Mouse (Mus musculus) kidney, postnatal 0 days (tissue): Measurements from ENCODE around the gene Gm20388. TPM values are rescaled to one million over a fixed set of nuclear protein-coding genes. Genes with fewer than 3 reads are reported as not detected.
"Not testable (repeated sequence)": the region's sequence is repeated elsewhere in the genome, so short reads cannot be mapped to it uniquely, and the experiment has no call there.

ENCODE experiments used
- ATAC-seq: fragments of 200-750 bp; cut with Nextera tagmentation; replicated peaks from 2 replicates; pipeline ENCODE4 v1.8.0; 2017; ENCODE audit warnings: low read depth, moderate number of reproducible peaks, moderate TSS enrichment, moderate library complexity; ENCODE audit not compliant: low FRiP score
- DNase-seq: peaks from one replicate; pipeline ENCODE4 v3.0.0-alpha.2; 2016; ENCODE audit warnings: low spot score
- H3K27ac ChIP-seq: fragments of 300-500 bp; sonication (generic); 2 replicates; pipeline ENCODE4 v1.5.1; 2014; ENCODE audit warnings: mild to moderate bottlenecking
- H3K27me3 ChIP-seq: fragments of 300-500 bp; sonication (generic); 2 replicates; pipeline ENCODE4 v1.6.1; 2014; ENCODE audit warnings: low read length, mixed read lengths; ENCODE audit not compliant: insufficient read depth
- H3K36me3 ChIP-seq: fragments of 300-500 bp; sonication (generic); 2 replicates; pipeline ENCODE4 v1.6.1; 2014; ENCODE audit warnings: low read length, mixed read lengths; ENCODE audit not compliant: insufficient read depth
- H3K4me1 ChIP-seq: fragments of 300-500 bp; sonication (generic); replicated peaks from 2 replicates; pipeline ENCODE4 v1.6.1; 2014; ENCODE audit warnings: antibody characterized with exemption, low read length, mixed read lengths; ENCODE audit not compliant: insufficient read depth
- H3K4me2 ChIP-seq: fragments of 300-500 bp; sonication (generic); 2 replicates; pipeline ENCODE4 v1.6.1; 2014; ENCODE audit warnings: mild to moderate bottlenecking, low read length, moderate library complexity, mixed read lengths
- H3K4me3 ChIP-seq: fragments of 300-500 bp; sonication (generic); replicated peaks from 2 replicates; pipeline ENCODE4 v1.5.1; 2014; ENCODE audit warnings: low read depth, low read length
- H3K9ac ChIP-seq: fragments of 300-500 bp; sonication (generic); 2 replicates; pipeline ENCODE4 v1.6.1; 2014; ENCODE audit warnings: low read depth, low read length
- H3K9me3 ChIP-seq: fragments of 300-500 bp; sonication (generic); replicated peaks from 2 replicates; pipeline ENCODE4 v1.6.1; 2016; ENCODE audit warnings: low read length, inconsistent platforms, mixed read lengths
- CTCF ChIP-seq: IDR thresholded peaks from 2 replicates; pipeline ENCODE4 v1.5.1; 2016; ENCODE audit warnings: antibody characterized with exemption, low read depth, mild to moderate bottlenecking, moderate library complexity
- WGBS: fragments of 180-500 bp; shearing (Covaris S2); extraction: QIAGEN DNeasy Blood & Tissue Kit; methylation state at CpG from one replicate; pipeline ENCODE4 v1.1.7; 2014; 5-methylcytosine and 5-hydroxymethylcytosine counted together
- polyA plus RNA-seq: library from polyadenylated mRNA; unstranded; fragments of >200 nt; fragmentation: Nextera tagmentation; extraction: Ambion mirVana; gene quantifications from 2 replicates; pipeline ENCODE4 v1.2.1, GENCODE M21; 2015

The Gm20388 gene
- polyA plus RNA-seq, 1 experiment from 2014 or later = not detected

DNA sequence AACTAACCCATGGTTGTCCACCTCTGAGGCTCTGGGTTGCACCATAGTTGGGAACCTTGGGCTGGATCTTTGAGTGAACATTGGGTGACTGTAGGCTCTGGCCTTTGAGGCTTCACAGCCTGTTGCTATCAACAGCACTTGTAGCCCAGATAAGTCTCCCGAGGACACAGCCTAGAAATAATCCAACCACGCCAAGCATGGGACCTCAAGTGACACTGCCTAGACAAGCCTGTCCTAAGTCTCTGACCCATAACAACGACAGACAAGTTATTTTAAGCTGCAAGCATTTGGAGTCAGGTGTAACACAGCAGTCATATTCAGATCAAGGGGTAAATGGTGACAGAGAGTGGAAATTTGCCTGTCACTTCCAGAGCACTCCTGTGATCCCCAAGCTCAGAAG lies 3304.8 kb downstream of the Gm20388 start:
- Histone ChIP-seq H3K36me3 (no peaks in the 10 kb centered on the region), H3K4me2 (no peak overlapping the region), H3K4me3 (no peak overlapping the region), H3K9ac (no peak overlapping the region), H3K27ac (no peak overlapping the region), H3K27me3 (no peaks in the 10 kb centered on the region), H3K4me1 (peaks cover 14% of the 10 kb centered on the region), H3K9me3 (no peaks in the 10 kb centered on the region)
- ATAC-seq (no peak), DNase-seq (no peak)
- WGBS = 70% methylated on average over 3 of the region's 3 CpGs
- no peak for TF ChIP-seq CTCF

DNA sequence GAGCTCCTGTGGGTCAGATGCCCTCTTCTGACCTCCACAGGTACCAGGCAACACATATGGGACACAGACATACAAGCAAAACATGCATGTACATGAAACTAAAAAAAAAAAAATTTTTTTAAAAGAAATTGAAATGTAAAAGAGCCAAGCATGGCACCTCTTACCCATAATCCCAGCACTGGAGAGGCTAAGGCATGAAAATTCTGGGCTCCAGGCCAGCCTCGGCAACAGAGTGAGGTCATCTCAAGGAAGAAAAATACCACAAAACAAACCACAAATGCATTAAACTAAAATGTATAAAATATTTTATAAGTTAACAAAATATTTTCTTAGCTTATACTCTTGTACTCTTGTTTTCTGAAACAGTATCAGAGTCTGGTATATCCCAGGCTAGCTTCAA lies 3310.3 kb downstream of the Gm20388 start:
- Histone ChIP-seq H3K27ac (no peak overlapping the region), H3K4me2 (no peak overlapping the region), H3K9ac (no peak overlapping the region), H3K9me3 (no peaks in the 10 kb centered on the region), H3K4me3 (no peak overlapping the region), H3K27me3 (no peaks in the 10 kb centered on the region), H3K4me1 (peaks cover 8% of the 10 kb centered on the region; the same call in 1 of the 2 replicates), H3K36me3 (no peaks in the 10 kb centered on the region)
- no peak for TF ChIP-seq CTCF
- DNase-seq (no peak), ATAC-seq (no peak)
- WGBS = 79% methylated on average over 1 of the region's 1 CpGs

DNA sequence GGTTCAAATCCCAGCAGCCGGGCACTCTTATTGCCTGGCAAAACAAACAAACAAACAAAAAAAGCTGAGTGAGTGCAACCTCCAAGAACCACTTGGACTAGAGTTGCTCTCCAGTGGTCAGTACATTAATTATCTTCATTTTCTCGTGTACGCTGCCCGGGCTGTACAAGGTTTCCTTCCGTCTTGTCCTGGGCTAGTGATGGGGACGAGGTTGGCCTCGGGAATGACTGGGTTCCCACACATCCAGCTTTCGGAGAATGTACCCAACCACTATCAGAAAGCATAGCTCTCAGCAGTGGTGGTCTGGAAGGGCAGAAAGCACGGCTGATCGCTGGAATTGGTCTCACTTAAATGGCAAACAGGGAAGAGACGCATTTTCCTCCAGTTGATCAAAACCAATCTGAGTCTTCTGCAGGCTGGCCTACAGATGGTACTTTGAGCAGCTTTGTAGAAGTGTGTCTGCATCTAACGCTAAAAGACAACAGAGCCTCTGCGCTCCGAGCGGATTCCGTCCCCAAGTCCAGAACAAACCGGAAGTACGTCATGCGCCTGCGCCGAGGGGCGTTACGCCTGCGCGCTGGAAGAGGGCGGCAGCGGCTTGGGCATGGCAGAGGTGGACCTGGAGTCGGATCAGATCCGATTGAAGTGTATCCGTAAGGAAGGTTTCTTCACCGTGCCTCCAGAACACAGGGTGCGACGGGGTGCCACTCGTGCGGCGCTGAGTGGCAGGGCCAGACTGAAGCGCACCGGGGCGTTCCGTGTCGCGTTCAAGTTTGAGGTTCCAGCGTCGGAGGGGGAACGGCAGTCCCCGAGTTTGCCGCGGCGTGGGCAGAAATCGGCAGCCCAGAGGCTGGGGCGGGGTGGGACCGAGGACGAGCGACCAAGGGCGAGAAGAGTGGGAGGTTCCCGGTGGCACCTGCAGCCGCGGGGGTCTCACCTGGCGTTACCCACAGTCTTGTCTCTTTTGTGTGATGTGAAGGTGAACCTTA lies 3313.9 kb downstream of the Gm20388 start, which contains the start of gene Cdk10:
Gene Cdk10 (plus strand): TSS at position 565 of the 989 bp plus-strand sequence.
- peak within 1 kb of the TSS; percentile 91 for H3K4me2 ChIP-seq
- peak; percentile 5; the same call in 1 of the 2 replicates for TF ChIP-seq CTCF
- DNase-seq = peak; percentile 94
- H3K9ac ChIP-seq = peak within 1 kb of the TSS; percentile 73
- peak within 1 kb of the TSS; percentile 90 for H3K27ac ChIP-seq
- H3K36me3 ChIP-seq = 0 out of 2 replicates have a peak, but pooled peaks cover 5% of the 10 kb centered on the region
- ATAC-seq = peak; percentile 76
- H3K4me3 ChIP-seq = peak within 1 kb of the TSS; percentile 62
- no peaks in the 10 kb centered on the region for H3K27me3 ChIP-seq
- peaks cover 8% of the 10 kb centered on the region; the same call in 1 of the 2 replicates for H3K4me1 ChIP-seq
- WGBS = 1% methylated on average over 59 of the region's 59 CpGs
- no peaks in the 10 kb centered on the region for H3K9me3 ChIP-seq

DNA sequence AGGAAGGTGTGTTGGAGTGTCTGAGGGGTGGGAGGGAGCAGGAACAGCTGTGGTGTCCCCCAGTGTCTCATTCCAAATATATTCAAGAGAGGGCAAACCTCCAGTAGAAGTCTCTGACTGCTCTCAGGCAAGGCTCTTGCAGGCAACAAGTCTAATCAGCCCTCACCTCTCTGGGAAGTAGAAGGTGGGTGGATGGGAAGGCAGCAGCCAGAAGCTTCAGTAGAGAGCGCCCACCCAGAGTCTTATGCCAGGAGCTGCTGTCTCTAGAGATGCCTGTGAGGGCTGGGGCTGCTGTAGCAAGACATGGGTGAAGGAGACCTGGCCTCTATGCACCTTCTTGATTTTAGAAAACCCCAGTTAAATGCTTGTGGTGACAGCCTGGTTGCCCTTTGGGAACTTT lies 3317.8 kb downstream of the Gm20388 start:
- ATAC-seq = no peak
- no peak overlapping the region for H3K27ac ChIP-seq
- H3K9me3 ChIP-seq = no peaks in the 10 kb centered on the region
- H3K27me3 ChIP-seq = no peaks in the 10 kb centered on the region
- H3K4me1 ChIP-seq = peaks cover 8% of the 10 kb centered on the region; the same call in 1 of the 2 replicates
- DNase-seq = no peak
- H3K4me3 ChIP-seq = no peak overlapping the region
- no peak overlapping the region for H3K9ac ChIP-seq
- no peak for TF ChIP-seq CTCF
- H3K4me2 ChIP-seq = no peak overlapping the region
- 0 out of 2 replicates have a peak, but pooled peaks cover 5% of the 10 kb centered on the region for H3K36me3 ChIP-seq
- 93% methylated on average over 1 of the region's 1 CpGs for WGBS

DNA sequence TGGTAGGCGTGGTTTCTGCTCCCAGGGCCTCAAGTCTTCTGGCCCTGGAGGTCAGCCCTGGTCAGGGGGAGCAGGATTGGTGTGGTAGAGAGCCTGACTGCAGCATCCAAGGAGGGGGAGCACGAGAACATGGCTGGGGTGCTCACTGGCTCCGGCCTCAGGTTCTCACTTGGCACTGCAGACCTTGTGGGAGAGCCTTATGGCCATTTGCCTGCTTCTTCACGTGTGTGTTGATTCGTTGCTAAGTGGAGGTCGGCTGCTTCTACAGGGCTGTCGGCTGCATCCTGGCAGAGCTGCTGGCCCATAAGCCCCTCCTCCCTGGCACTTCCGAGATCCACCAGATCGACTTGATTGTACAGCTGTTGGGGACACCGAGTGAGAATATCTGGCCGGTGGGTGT lies 3319.7 kb downstream of the Gm20388 start:
- H3K9me3 ChIP-seq, DNase-seq, H3K9ac ChIP-seq, H3K27me3 ChIP-seq, H3K4me3 ChIP-seq, ATAC-seq, H3K36me3 ChIP-seq, H3K27ac ChIP-seq, H3K4me2 ChIP-seq: not testable (repeated sequence)
- H3K4me1 ChIP-seq = peaks cover 13% of the 10 kb centered on the region; the same call in 1 of the 2 replicates
- WGBS = 84% methylated on average over 10 of the region's 11 CpGs

DNA sequence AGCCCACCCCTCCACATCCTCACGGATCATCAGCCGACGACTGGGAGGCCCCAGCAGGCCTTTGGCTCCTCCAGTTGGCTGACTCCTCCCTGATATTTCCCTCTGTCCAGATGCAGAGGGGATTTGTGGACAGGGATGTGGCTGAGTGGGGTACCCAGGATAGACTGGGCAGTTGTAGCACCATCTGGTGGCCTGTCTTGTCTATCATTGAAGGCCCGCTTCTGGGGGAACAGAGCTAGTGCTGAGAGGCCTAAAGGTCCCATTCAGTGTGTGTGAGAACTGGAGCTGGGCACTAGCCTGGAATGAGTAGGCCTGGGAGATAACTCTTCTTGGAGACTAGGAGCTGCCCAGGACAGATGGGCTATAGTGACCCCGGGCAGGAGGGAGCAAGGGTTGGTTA lies 3321.1 kb downstream of the Gm20388 start:
- peak; percentile 62 for TF ChIP-seq CTCF
- Histone ChIP-seq H3K27me3 (no peaks in the 10 kb centered on the region), H3K9ac (no peak overlapping the region), H3K27ac (no peak overlapping the region), H3K36me3 (0 out of 2 replicates have a peak, but pooled peaks cover 5% of the 10 kb centered on the region), H3K9me3 (no peaks in the 10 kb centered on the region), H3K4me2 (no peak overlapping the region), H3K4me1 (peaks cover 12% of the 10 kb centered on the region; the same call in 1 of the 2 replicates), H3K4me3 (no peak overlapping the region)
- ATAC-seq (no peak), DNase-seq (peak; percentile 47)
- whole genome bisulfite sequencing = 32% methylated on average over 5 of the region's 5 CpGs
